Mouse (Mus musculus) yolk sac, embryonic 10.5 days (tissue): ENCODE data around the gene Nfs1.
"Not testable (repeated sequence)": the region's sequence is repeated elsewhere in the genome, so short reads cannot be mapped to it uniquely, and the experiment has no call there.

Experiments
- DNase-seq: peaks from one replicate; pipeline ENCODE4 v3.0.0-alpha.2; 2017; ENCODE audit warnings: low spot score

Gene Nfs1

GRCm38 (mm10) chr2:156145486-156146130 is 1.6 kb upstream of the Nfs1 start:
- DNase-seq, result no peak

- peak; percentile 38 for DNase-seq
Observed at GRCm38 (mm10) chr2:156143367-156143766, 619 bp downstream of the Nfs1 start.

GRCm38 (mm10) chr2:156142820-156143219 is 1.2 kb downstream of the Nfs1 start:
- DNase-seq, result no peak

GRCm38 (mm10) chr2:156135695-156136094 is 8.3 kb downstream of the Nfs1 start:
- no peak for DNase-seq

- DNase-seq, result no peak
Observed at GRCm38 (mm10) chr2:156134161-156134560, 9.8 kb downstream of the Nfs1 start.

GRCm38 (mm10) chr2:156126992-156127391 is 17.0 kb downstream of the Nfs1 start, which contains the start of gene Gm28036:
Gm28036 (minus strand) TSS chr2:156127092.
- DNase-seq, result no peak

- peak; percentile 16 for DNase-seq
Observed at GRCm38 (mm10) chr2:156123731-156124130, 20.3 kb downstream of the Nfs1 start.

- DNase-seq, result no peak
Observed at GRCm38 (mm10) chr2:156119566-156119965, 24.4 kb downstream of the Nfs1 start.

GRCm38 (mm10) chr2:156112080-156112423 is 31.9 kb downstream of the Nfs1 start:
- not testable (repeated sequence) for DNase-seq

- DNase-seq, result peak; percentile 95
Observed at GRCm38 (mm10) chr2:156111358-156112079, 32.5 kb downstream of the Nfs1 start, which contains the start of the genes Cpne1 and Rbm12. Cpne1 (minus strand) TSS chr2:156111965. Rbm12 (minus strand) TSS chr2:156111978.

GRCm38 (mm10) chr2:156110627-156111357 is 33.2 kb downstream of the Nfs1 start:
- DNase-seq, result no peak

- DNase-seq, result no peak
Observed at GRCm38 (mm10) chr2:156091926-156092325, 52.1 kb downstream of the Nfs1 start.

GRCm38 (mm10) chr2:156089799-156090198 is 54.2 kb downstream of the Nfs1 start:
- DNase-seq, result no peak

- no peak for DNase-seq
Observed at GRCm38 (mm10) chr2:156087391-156088110, 56.4 kb downstream of the Nfs1 start.

- DNase-seq, result no peak
Observed at GRCm38 (mm10) chr2:156084541-156084940, 59.4 kb downstream of the Nfs1 start.

- no peak for DNase-seq
Observed at GRCm38 (mm10) chr2:156080391-156080790, 63.6 kb downstream of the Nfs1 start.

- DNase-seq, result no peak
Observed at GRCm38 (mm10) chr2:156079674-156080073, 64.3 kb downstream of the Nfs1 start.

GRCm38 (mm10) chr2:156079183-156079560 is 64.8 kb downstream of the Nfs1 start:
- DNase-seq, result no peak

- DNase-seq, result no peak
Observed at GRCm38 (mm10) chr2:156078421-156079182, 65.4 kb downstream of the Nfs1 start.

GRCm38 (mm10) chr2:156077461-156077860 is 66.5 kb downstream of the Nfs1 start:
- no peak for DNase-seq

GRCm38 (mm10) chr2:156073725-156074124 is 70.3 kb downstream of the Nfs1 start:
- no peak for DNase-seq
